ENCODE assay signal across 8 mouse cellular contexts in the genomic region with DNA sequence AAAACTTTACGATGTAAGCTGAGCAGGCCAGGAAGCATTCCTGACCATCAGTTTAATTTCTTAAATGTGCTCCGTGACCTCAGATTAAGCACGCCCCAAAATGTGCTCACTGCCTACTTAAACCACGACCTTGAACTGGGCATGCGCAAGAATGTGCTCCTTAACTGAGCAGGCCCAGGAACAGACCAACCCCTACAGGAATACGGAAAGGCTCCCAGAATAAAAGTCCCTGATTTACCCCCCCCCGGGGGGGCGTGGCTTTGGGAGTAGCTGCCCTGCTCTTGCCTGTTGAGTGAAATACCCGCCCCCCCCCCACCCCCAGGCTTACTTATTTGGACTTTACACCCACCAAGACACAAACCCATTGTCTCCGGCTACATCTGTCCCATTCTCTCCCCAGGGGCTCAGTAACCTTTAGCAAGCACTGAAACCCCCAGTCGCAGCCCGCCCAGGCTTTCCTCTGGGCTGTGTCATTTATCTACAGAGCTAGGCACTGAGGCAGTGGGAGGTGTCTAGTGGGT. TPM values are rescaled to one million over a fixed set of nuclear protein-coding genes. Genes with fewer than 3 reads are reported as not detected.
DNase-seq lines count a peak whose midpoint lies in the region; ATAC-seq and TF ChIP-seq lines count a peak whose summit lies in the region.

No protein-coding gene starts in this region.

- H3K4me3 ChIP-seq in limb, embryonic 14.5 days (replicated peaks; ENCODE audit: low read length): no peak overlapping the region
- no peak overlapping the region for H3K4me3 ChIP-seq in thymus, adult 2 months (ENCODE audit: control insufficient read depth, insufficient read depth, low read length)

- ATAC-seq in limb, embryonic 14.5 days (ENCODE audit: low FRiP score, low read depth): peak; percentile 85
- ATAC-seq in megakaryocyte-erythroid progenitor cell, adult 5-6 weeks (replicated peaks; ENCODE audit: low FRiP score, low TSS enrichment, poor library complexity, severe bottlenecking): no peak

- no peak for TF ChIP-seq CTCF in thymus, adult 2 months (IDR thresholded peaks at IDR 0.05; ENCODE audit: borderline replicate concordance, control insufficient read depth, extremely low read depth, insufficient read depth, low read length, poor library complexity)

- H3K9me3 ChIP-seq in limb, embryonic 14.5 days (ENCODE audit: control insufficient read depth, low read length): no peaks in the 10 kb centered on the region

- TF ChIP-seq POLR2A in limb, embryonic 14.5 days (IDR thresholded peaks at IDR 0.05; ENCODE audit: borderline replicate concordance, extremely low read depth, insufficient read depth, insufficient read length): no peak
- TF ChIP-seq POLR2A in thymus, adult 2 months (IDR thresholded peaks at IDR 0.05; ENCODE audit: control insufficient read depth, extremely low read depth, insufficient read depth, low read length, poor library complexity): no peak

- H3K9ac ChIP-seq in limb, embryonic 14.5 days (ENCODE audit: low read depth, low read length, severe bottlenecking): no peak overlapping the region

- no peaks in the 10 kb centered on the region for H3K36me3 ChIP-seq in limb, embryonic 14.5 days (ENCODE audit: control insufficient read depth, insufficient read depth, low read length)
- H3K36me3 ChIP-seq in thymus, adult 2 months (ENCODE audit: control insufficient read depth, insufficient read depth, low read length): no peaks in the 10 kb centered on the region

- H3K27me3 ChIP-seq in limb, embryonic 14.5 days (ENCODE audit: control insufficient read depth, insufficient read depth, low read length): no peaks in the 10 kb centered on the region
- H3K27me3 ChIP-seq in thymus, adult 2 months (ENCODE audit: control insufficient read depth, insufficient read depth, low read length): no peaks in the 10 kb centered on the region

- intact Hi-C loops in left cerebral cortex, postnatal 36 days (cut with DNase I): no loop called here

- WGBS in limb, embryonic 14.5 days: 29% methylated on average over 11 of the region's 12 CpGs
- WGBS in thymus, adult 2 months: 79% methylated on average over 12 of the region's 12 CpGs

- no peak overlapping the region for H3K4me2 ChIP-seq in limb, embryonic 14.5 days (replicated peaks; ENCODE audit: low read depth, low read length, severe bottlenecking)

- H3K4me1 ChIP-seq in limb, embryonic 14.5 days (ENCODE audit: control insufficient read depth, insufficient read depth, low read length): peaks cover 7% of the 10 kb centered on the region; the same call in 1 of the 2 replicates
- H3K4me1 ChIP-seq in thymus, adult 2 months (replicated peaks; ENCODE audit: control insufficient read depth, insufficient read depth, low read length): peaks cover 45% of the 10 kb centered on the region

- DNase-seq in 416B (ENCODE audit: low read depth): peak; percentile 60
- DNase-seq in ES-CJ7 (ENCODE audit: low read depth, low spot score): peak; percentile 45
- DNase-seq in forelimb bud, embryonic 11.5 days (ENCODE audit: low read depth, low spot score): peak; percentile 62
- peak; percentile 55 for DNase-seq in limb, embryonic 14.5 days (ENCODE audit: low spot score)
- DNase-seq in left cerebral cortex, postnatal 36 days (ENCODE audit: low spot score in 2 of 2): no peak
- DNase-seq in liver: no peak
- no peak for DNase-seq in thymus, adult 2 months

- H3K27ac ChIP-seq in limb, embryonic 14.5 days (replicated peaks; ENCODE audit: low read depth, low read length): no peak overlapping the region
- H3K27ac ChIP-seq in thymus, adult 2 months (ENCODE audit: control insufficient read depth, insufficient read depth, low read length): no peak overlapping the region

RNA-seq across cellular contexts. Expression of gene Fndc1, which starts 48.9 kb away (rescaled TPM):
- polyA plus RNA-seq in limb, embryonic 14.5 days (2012; rRNA removed): 58.4 and 61.9 TPM in 2 replicates
- 71.7 and 82.3 TPM in 2 replicates for polyA plus RNA-seq in limb, embryonic 14.5 days (2014; fragmentation: Nextera tagmentation; extraction: Ambion mirVana)
- total RNA-seq in megakaryocyte-erythroid progenitor cell, adult 5-6 weeks (2014; fragmentation: Nextera tagmentation): not detected in 2 replicates
- total RNA-seq in megakaryocyte-erythroid progenitor cell, adult 5-6 weeks (2017): not detected in 2 replicates
- total RNA-seq in left cerebral cortex, postnatal 36 days (2021): 1 to 10 TPM; 4.4 to 7.3 TPM
- 3.4 and 4.6 TPM in 2 replicates for polyA plus RNA-seq in thymus, adult 2 months (2012; rRNA removed)

RNA-seq across cellular contexts. Expression of gene Tagap, which starts 49.8 kb away (rescaled TPM):
- 0.64 TPM in 2 replicates for polyA plus RNA-seq in limb, embryonic 14.5 days (2012; rRNA removed)
- 0.65 and 1.1 TPM in 2 replicates for polyA plus RNA-seq in limb, embryonic 14.5 days (2014; fragmentation: Nextera tagmentation; extraction: Ambion mirVana)
- total RNA-seq in megakaryocyte-erythroid progenitor cell, adult 5-6 weeks (2014; fragmentation: Nextera tagmentation): 6.7 TPM in 1 of 2 replicates, not detected in the other
- total RNA-seq in megakaryocyte-erythroid progenitor cell, adult 5-6 weeks (2017): 1.8 and 4.0 TPM in 2 replicates
- total RNA-seq in left cerebral cortex, postnatal 36 days (2021): 1 to 10 TPM; 5.5 to 6.0 TPM
- polyA plus RNA-seq in thymus, adult 2 months (2012; rRNA removed): 8.9 and 9.0 TPM in 2 replicates

Comparison
In these comparisons a context has a peak if more than half of its experiments do, and no peak if none do; other contexts are left out.
1. DNase-seq: peak in 416B (single experiment), ES-CJ7 (single experiment), forelimb bud, embryonic 11.5 days (single experiment) and limb, embryonic 14.5 days (single experiment); none in left cerebral cortex, postnatal 36 days (0 of 2), liver (single experiment) and thymus, adult 2 months (single experiment).
2. RNA of gene Fndc1, which starts 48.9 kb away (total RNA-seq): 4.4 to 7.3 TPM in left cerebral cortex, postnatal 36 days; not detected in megakaryocyte-erythroid progenitor cell, adult 5-6 weeks; every median in the first group is over 4 times any median in the second.